Mouse (Mus musculus): Measurements from ENCODE around the gene Tcf23.
A peak's percentile ranks its signal among the peaks of the same experiment; 100 is the strongest.

Tcf23 gene

DNA sequence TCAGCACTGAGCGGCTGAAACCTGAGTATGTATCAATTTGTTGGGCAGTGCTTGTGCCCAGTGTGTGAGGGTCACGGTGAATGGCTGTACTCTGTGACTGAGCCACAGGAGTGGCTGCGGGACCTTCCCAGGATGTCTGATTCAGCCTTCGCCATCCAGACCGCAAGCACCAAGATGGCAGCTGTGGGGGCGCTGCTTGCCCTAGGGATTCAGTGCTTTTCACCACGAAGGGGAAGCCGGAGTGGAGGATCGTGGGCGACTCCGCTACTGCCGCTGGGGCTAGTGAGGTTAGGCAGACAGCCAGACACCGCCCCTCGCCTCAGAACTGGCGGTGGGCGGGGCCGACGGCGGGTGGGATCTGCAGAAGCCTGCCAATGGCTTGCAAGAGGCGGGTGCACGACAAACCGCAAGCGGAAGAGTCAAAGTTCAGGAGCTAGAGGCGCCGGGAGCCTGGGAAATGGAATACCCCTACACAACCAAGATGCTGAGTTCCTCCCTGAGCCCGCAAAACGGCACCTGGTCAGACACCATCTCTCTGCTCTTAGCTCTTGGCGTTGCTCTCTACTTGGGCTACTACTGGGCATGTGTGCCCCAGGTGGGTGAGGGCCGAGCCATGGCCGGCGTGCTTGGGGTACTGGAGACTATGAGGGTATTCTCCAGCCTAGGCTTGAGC is 18.7 kb upstream of the Tcf23 start:
- peak; percentile 87 for DNase-seq (ENCODE audit: low read depth, low spot score)

DNA sequence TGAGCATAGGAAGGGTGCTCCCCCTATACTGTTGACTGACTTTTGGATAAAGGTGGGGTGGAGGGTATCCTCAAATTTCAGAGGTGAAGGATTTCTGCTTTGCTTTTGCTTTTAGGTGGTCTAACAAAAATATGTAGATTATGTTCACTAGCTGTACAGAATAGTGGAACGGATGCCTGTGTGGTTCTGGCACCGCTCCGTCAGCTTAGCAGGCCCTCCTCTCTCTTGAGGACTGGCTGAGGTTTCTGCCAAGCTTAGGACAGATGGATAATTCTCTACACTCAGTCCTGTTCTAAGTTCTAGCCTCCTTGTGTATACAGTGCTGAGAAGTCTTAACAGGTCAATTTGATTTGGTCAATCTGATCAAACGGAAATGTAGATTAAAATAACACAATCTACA is 18.0 kb upstream of the Tcf23 start:
- no peak for DNase-seq (ENCODE audit: low read depth, low spot score)

DNA sequence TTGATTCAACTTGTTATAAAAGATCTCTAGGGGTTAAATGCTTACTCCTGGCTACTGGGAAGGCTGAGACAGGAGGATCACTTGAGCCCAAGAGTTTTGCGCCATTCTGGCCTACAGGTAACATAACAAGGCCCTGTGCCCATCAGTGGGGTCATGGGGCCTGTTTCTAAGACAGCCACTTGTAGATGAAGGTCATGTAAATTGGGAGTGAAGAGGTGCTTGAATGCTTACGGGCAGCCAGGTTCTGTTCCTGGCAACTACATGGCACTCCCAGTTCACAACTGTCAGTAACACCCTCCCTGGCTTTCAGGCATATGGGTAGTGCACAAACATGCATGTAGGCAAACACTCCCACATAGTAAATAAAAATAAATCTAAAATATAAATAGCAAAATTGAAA is 17.5 kb upstream of the Tcf23 start:
- no peak for DNase-seq (ENCODE audit: low read depth, low spot score)

DNA sequence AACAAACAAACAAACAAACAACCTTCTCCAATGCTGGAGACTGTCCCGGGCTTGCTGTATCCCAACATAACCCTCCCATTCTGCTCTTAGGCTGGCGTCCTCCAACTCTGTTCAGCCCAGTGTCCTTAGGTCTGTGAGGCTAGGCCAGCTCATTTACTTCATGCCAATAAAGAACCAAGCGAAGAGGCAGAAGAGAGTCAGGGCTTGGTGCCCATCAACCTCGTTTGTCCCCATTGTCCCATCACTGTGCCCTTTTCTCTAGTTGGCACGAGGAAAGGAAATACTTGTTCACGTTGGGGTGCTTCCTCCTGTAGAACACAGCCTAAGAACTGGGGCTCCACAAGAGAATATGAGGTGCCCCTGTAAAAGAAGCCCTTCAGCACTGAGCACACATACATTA is 16.8 kb upstream of the Tcf23 start:
- no peak for DNase-seq (ENCODE audit: low read depth, low spot score)

DNA sequence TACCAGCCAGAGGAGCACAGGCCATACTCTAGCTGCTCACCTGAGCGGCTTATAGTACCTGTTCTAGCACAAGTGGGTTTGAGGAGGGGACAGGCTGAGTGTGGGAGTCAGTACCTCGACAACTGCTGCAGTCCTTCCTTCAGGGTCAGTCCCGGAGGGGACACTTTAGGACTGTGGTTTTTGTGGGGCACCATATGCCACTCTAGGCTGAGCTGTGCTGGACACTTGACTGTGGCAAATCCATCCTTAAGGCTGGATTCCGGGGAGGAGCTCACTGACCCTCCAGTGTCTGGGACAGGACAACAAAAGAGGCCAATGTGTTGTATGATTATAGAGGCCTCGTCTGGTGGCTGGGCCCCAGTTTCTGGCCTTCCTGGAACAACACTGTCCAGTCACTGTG is 15.9 kb upstream of the Tcf23 start:
- no peak for DNase-seq (ENCODE audit: low read depth, low spot score)

DNA sequence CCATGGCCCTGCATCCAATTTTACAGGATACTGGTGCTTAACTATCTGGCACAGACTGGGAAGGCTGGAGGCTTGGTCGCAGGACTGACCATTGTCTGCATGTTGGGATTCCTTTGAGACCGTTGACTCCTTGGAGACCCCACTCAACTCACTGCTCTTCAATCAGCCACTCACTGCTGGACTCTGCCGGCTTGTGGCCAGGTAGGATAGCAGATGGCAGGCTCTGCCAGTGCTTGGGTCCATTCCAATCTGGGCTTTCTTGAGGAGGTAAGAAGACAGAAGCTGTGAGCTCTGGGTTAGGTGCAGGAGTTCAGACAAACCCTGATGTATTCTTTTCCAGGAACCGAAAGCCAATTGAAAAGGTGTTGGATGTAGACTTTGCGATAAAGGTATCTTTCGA is 14.4 kb upstream of the Tcf23 start:
- DNase-seq (ENCODE audit: low read depth, low spot score), result no peak

DNA sequence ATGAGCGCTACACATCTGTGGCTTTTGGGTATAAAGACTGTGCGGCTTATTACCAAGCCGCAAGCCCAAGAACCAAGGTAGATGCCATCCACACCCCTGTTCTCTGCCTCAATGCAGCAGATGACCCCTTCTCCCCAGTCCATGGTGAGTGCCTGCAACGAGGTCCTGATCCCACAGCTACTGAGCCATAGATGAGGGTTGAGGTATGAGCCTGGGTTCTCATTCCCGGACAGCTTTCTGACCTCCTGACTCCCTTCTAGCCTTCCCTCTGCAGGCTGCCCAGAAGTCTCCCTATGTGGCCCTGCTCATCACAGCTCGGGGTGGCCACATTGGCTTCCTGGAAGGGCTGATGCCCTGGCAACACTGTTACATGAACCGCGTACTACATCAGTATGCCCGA is 13.9 kb upstream of the Tcf23 start:
- DNase-seq (ENCODE audit: low read depth, low spot score), result no peak

DNA sequence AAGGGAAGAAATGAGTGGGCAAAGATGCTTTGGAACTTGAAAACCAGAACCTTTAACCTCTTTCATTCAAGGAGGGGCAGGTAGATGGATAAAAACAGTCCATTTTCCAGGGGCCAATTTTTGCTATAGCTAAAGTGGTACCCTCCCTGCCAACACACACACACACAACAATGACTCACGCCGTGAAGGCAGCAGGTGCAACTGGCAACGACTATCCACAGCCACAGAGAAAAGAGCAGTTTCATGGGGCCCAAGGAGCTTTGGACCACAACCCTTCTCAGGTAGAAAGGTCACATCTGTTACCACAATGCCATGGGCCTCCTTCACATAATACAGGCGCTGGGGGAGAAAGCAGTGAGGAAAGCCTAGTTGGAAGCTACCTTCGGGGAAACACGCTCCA is 12.7 kb upstream of the Tcf23 start:
- DNase-seq (ENCODE audit: low read depth, low spot score), result no peak

DNA sequence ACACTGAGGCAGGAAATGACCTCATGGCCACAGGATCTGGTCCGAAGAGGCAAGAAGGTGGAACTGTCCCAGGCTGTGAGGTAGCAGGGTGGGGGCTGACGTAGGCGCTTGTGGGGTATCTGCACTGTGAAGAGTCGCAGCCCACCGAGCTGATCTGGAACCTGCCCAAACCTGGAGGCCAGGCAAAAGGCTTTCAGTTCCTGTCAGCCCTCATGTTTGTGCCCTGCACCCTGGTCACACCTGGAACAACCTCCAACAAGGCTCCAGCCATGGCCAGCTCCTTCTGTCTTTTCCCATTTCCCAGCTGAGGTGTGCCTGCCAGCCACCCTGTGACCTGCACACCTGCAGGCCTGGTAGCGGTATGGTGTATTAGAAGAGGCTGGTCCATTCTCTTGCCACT is 10.6 kb upstream of the Tcf23 start:
- no peak for DNase-seq (ENCODE audit: low read depth, low spot score)

DNA sequence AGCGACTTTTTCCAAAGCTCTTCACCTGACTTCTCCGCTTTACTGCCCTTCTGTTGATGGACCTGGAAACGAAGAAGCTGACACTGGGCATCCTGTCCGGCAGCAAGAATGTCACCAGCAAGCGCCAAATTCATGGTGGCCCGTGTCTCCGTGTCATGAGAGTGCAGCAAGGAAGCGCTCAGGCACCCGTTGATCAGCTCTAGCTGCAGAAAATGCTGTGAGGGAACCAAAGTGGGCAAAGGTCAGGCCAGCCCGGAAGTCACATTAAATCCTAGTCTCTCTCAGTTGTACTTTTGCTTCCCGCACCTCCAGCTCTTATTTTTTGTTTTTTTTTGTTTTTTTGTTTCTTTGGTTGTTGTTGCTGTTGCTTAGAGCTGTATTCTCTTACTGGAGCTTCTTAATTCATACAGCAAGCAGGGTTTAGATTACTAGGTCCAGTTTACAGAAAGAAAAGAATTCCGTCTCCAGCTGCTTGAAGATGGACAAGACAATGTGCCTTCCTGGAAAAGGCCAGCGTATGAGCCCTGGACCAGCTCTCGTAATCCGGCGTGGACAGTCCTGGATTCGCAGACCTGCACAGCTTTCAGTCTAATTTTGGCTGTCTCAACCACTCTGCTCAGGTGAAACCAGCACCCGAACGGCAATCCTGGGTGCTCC is 9.1 kb upstream of the Tcf23 start:
- no peak for DNase-seq (ENCODE audit: low read depth, low spot score)

DNA sequence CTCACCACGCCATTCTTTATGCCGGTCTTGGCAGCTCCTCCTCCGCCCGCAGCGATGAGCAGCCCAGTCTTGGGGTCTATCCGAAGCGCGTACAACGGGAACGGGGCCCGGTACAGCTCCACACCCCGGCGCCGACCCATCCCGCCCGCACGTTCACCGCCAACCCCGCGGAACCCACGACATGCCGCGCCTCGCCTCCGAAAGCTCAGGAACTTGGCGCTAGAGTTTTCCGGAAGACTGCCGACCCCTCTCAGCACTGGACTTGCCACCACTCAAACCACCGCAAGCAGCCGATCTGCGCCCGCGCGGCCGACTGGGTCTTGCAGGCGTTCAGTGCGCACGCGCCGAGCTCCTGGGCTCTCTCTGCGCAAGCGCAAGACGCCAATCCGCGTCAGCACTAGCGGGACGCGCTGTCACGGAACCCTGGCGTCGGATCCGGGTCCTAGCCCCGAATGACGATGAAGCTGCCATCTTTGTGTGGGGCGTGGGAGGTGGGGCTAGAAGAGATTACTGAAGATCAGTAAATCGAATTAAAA is 8.4 kb upstream of the Tcf23 start, which contains the start of gene Preb:
TSS of gene Preb (minus strand) at position 396 of the 536 bp plus-strand sequence.
- DNase-seq (ENCODE audit: low read depth, low spot score), result peak; percentile 98

DNA sequence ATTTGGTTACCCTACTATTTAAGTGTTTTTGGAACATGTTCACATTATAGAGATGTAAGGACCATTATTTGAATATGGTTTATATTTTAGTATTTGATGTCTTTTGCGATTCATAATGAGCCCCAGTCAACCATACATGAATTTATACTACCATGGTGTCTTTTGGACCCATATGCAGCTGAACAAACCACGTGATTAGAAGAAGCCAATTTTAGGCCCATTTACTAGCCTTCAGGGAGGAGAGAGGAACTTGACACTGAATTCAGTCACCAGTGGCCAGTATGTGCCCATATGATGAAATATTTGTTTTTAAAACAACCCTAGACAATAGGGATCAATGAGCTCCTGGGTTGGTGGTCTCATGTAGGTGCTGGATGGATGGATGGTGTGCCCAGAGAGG is 7.6 kb upstream of the Tcf23 start:
- no peak for DNase-seq (ENCODE audit: low read depth, low spot score)

DNA sequence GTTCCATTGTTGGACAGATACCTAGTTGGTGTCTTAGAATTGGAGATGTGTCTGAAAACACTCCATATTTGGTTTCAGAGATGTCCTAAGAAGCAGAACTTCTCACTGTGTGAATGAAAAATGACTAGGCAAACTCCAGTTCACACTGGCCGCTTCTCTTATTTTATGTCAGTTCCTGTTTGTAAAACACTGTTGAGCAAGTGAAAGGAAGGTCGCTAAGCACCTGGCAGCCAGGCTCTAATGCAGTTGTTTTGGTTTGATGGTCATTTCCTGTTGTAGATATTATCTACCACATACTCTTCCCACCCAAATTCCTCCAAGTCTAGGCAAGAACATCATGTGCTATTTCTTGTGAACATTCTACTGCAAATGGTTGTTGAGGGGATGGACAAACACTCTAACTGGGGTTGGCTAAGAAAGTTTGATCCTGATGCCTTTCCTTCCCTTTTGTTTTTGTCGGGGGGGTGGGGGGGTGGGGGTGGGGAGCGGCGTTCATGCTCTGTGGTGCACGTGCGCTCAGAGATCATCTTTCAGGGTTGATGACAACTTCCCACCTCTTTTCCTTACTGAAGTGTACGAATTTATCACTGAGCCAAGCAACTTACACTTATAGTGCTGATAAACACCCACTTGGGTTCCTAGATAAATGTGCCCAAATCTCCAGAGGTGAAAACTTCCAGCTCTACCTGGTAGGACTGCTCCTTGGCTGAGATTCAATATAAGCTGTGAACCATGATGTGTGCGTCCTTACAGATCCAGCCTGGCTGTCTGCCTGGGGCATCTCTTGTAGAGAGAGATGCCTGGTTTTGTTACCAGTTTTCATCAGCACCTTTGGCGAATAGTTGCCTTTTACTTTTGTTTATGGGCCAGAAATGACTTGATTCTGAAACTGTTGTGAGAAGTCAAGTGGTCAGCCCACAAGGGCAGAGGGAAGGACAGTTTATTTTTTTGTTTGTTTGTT is 6.6 kb upstream of the Tcf23 start:
- DNase-seq (ENCODE audit: low read depth, low spot score), result no peak

DNA sequence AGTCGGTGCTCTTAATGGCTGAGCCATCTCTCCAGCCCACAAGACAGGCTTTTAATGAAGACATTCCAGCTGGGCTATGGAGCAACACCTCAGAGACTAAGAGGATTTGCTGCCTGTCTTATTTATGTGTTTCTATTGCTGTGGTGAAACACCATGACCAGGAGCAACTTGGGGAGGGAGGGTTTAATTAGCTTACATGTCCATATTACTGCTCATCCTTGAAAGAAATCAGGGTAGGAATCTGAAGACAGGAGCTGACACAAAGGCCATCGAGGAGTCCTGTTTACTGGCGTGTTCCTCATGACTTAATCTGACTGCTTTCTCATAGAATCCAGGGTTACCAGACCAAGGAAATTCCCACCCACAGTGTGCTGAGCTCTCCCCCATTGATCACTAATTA is 4.5 kb upstream of the Tcf23 start:
- no peak for DNase-seq (ENCODE audit: low read depth, low spot score)

DNA sequence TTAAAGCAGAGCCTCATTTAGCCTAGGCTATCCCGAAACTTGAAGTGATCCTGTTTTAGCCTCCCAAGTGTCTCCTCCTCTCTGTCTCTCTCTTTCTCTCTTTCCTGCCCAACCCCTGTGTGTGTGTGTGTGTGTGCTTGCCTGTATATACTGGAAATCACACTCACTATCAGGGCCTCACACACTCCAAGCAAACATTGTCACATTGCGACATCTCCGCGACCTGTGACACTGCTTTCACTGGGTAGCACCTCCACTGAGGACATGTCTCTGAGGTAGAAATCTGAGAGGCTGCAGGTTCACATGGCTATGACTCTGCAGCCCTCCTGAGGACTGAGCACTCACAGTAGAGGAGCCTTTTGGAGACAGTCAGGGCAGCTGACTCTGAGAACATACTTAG is 2.3 kb upstream of the Tcf23 start:
- no peak for DNase-seq (ENCODE audit: low read depth, low spot score)

DNA sequence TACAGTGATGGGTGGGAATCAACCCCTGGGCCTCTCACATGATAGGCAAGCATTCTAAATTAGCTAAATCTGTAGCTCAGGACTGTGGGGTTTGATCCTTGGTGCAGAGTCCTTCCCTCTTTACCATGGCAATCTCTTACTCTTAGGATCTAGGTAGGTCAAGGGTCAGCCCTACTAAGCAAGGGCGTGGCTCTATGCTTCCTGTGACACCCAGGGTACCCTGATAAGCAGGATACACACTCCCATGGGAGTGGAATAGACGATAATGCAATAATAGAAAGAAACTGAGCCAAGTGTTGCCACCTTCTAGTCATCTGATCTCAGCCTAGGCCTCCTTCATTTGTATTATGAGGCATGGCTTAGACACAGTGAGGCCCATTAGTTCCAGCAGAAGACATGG is 978 bp downstream of the Tcf23 start:
- DNase-seq (ENCODE audit: low read depth, low spot score), result no peak

DNA sequence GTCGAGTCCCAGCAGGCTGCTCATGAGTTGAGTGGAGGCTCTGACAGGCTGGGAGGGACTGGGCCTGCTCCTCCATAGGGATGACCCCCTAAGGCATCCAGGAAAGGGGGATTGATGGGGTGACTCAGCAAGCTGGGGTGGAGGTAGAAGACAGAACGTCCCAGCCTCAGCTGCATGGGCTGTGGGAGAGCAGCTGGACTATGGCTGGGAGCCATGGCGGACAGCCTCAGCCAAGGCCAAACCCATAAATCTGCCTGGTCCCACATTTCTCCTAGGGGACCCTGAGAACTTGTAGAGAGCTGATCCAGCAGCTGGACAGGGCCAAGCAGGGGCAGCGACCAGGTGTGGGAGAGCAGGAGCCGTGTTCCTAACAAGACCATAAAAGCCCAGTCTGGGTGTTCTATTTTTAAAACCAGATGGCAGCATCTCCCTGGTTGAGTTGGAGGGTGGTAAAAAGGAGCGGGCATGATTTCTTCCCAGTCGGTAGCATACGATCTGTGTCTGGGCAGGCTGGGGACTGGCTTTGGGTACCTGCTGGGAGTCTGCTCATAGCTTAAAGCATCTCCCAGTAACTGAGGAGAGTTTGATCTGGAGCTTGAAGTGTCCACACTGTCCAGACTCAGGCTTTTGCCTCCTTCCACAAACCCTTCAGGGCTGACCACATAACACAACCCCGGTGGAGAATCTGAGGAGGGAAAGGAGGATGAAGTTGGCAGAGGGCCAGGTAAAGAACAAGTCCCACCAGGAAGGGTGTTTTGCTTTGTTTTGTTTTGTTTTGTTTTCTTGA is 6.6 kb downstream of the Tcf23 start:
- DNase-seq (ENCODE audit: low read depth, low spot score), result peak; percentile 83

DNA sequence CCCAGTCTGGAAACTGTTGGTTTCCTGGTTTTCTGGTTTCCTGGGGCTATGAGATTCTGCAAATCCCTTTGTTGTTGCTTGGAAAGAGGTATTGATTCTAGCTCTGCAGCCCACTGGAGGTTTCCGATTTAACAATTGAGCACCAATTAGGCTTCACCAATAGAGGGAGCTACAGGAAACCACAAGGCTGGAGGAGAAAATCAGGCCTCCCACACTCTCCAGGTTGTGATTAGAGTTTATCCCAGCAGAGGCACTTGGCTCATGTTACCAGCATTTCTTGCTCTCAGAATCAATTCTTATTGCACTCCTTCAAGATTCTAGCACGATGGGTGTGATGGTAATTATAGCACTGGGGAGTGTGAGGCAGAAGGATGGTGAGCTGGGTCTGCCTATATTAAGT is 13.9 kb downstream of the Tcf23 start:
- DNase-seq (ENCODE audit: low read depth, low spot score), result no peak

DNA sequence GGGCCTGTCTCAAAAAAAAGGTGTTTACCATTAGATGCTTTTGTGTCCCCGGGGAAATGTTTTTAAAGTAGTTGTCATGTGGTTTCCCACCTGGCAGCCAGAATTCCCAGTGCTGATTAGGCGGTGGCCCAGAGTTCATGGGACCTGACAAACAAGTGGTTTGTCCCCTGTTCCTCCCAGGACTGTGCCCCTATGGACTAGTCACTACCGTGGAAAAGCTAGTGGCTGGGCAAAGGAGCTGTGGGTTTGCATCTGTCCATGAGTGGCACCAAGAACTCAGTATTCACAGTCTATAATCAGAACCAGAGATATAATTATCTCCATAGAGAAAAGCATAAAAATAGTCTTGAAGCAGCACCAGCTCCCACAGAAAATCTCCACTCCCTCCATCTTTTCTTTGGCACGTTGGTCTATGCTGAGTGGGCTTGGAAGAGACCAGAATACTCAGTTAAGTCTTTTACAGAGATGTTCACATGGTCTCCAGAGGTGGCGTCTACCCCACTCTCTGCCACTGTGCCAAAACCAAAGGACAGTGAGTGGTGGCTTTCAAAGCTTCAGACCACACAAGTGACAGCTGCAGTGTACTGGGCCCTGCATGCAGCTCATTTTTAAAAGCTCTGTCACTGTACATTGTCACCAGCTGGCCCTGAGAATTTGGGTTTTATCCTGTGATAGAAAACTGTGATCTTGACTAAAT is 24.7 kb downstream of the Tcf23 start:
- no peak for DNase-seq (ENCODE audit: low read depth, low spot score)

DNA sequence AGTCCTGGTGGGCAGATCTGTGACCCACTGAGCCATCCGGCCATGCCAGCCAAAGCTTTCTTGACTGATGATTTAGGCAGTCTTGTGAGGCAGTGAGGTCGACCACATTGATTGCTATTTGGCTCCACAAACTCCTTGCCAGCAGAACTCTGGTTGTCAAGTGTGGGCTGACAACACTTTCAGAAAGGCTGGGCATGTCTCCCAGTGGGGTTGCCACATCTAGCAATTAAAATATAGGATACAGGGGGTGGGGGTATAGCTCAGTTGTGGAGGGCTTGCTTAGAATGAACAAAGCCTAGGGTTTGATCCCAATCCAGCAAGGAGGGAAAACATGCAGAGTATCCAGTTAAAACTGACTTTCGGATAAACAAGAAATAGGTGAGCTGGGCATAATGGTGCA is 25.6 kb downstream of the Tcf23 start:
- no peak for DNase-seq (ENCODE audit: low read depth, low spot score)
